Mouse (Mus musculus) Patski (cell line): Measurements from ENCODE around the gene St7. TPM values are rescaled to one million over a fixed set of nuclear protein-coding genes. Genes with fewer than 3 reads are reported as not detected.

Source experiments
- ATAC-seq: fragments of 100-300 bp; one replicate; pipeline ENCODE4 v1.8.0; 2021
- CTCF ChIA-PET: fragments of 350-600 bp; sonication (Branson Sonifier 250); formaldehyde crosslinking; loops from one replicate; lab custom pipeline; 2022; ENCODE audit warnings: inconsistent platforms; lab: Charles Lee
- POLR2A ChIA-PET: fragments of 350-600 bp; sonication (Branson Sonifier 250); formaldehyde crosslinking; loops from one replicate; lab custom pipeline; 2022; ENCODE audit warnings: antibody characterized with exemption, inconsistent platforms; lab: Charles Lee
- DNase-seq: peaks from one replicate; pipeline ENCODE4 v3.0.0-alpha.2; 2011; ENCODE audit warnings: low read depth, low spot score
- H3K27me3 ChIP-seq: fragments of 371-371 bp; one replicate; pipeline ENCODE4 v1.5.1; 2021
- CTCF ChIP-seq: fragments of 100-300 bp; IDR thresholded peaks from one replicate; pipeline ENCODE4 v1.5.1; 2021
- in situ Hi-C: fragments of 300-500 bp; cut with MboI; formaldehyde crosslinking; loops from 3 replicates; pipeline ENCODE4 v1.11.1; 2018; ENCODE audit warnings: low pct_unique_long_range_greater_than_20kb, mixed read lengths
- polyA plus RNA-seq: library from polyadenylated mRNA; unstranded; gene quantifications from one replicate; pipeline ENCODE4 v1.2.3, GENCODE M21; 2021

The St7 gene
- polyA plus RNA-seq, 1 experiment from 2014 or later, result 23.1 TPM

DNA sequence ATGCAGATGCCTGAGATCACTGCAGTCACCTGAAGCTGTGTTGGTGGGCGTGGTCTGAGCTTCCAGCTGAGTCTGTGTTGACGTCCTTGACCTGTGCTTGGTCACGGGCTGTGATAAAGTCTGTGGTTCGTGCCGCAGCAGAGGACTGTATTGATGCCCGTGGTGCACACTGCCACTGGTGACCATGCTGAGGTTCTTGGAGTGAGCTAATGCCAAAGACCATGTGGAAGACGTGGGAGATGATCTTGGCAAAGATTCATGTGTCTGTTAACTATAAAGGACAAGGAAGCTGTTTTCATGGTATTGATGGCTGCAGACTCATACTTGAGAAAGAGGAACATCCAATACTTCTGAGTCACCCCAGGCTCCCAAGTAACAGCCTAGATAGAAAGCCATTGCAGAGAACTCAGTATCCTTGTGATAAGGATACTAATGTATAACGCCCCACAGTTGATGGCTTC, 41.2 kb downstream of the St7 start:
- in situ Hi-C loops, result no loop called here
- H3K27me3 ChIP-seq, result no peaks in the 10 kb centered on the region
- DNase-seq, result no peak
- no peak for ATAC-seq
- no peak for TF ChIP-seq CTCF
- POLR2A ChIA-PET, result no interaction called here
- CTCF ChIA-PET, result interaction anchor here (0.7 to 1.5 kb wide), 3 partner anchors 9 to 113 kb away, joined by 3 to 4 read pairs (median 3); no protein-coding TSS in a partner anchor

- no peak for ATAC-seq
- in situ Hi-C loops, result no loop called here
- TF ChIP-seq CTCF, result no peak
- DNase-seq, result no peak
- POLR2A ChIA-PET, result no interaction called here
- H3K27me3 ChIP-seq, result no peaks in the 10 kb centered on the region
- CTCF ChIA-PET, result interaction anchor here (0.7 to 1.1 kb wide), 3 partner anchors 11 to 95 kb away, joined by 3 to 4 read pairs (median 3); no protein-coding TSS in a partner anchor
Measured at GRCm38 (mm10) chr6:17737262-17737948, 44.7 kb downstream of the St7 start.

DNA sequence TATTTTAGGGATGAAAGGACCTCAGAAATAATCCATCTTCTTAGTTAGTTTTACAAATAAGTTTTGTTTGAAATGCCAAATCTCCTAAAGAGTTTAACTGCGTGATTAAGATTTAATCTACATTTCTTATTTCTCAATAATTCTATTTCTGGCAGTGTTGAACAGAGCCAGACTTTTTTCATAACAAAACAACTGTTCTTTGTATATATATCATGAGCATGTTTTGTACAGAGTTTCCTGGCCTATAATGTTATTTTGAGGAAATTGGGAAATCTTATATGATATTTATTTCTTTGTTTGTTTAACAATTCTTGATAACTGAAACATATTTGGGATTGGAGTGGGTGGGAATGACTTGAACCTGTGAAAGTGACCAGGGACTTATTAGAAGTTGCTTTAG, 47.4 kb downstream of the St7 start:
- no peak for ATAC-seq
- in situ Hi-C loops, result no loop called here
- no peak for DNase-seq
- CTCF ChIA-PET, result no interaction called here
- POLR2A ChIA-PET, result no interaction called here
- TF ChIP-seq CTCF, result no peak
- H3K27me3 ChIP-seq, result no peaks in the 10 kb centered on the region

DNA sequence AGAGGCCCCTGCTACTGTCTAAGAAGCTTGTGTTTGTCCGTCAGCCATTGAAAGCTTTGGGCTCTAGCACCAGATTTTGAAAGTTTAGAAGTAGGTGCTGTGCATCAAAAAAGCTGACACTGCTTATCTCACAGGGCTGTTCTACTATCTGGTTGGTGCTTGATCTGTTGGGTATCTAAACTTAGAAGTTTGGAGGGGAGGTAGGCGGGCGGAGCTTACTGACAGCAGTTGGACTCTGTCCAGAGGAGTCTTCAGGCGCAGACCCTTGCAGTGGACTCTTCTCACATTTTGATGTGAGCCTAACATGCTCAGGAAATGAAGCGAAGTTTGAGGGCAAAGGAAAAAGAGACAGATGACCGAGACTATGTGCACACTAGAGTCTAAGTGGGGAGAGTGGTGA, 48.9 kb downstream of the St7 start:
- no peak for TF ChIP-seq CTCF
- in situ Hi-C loops, result no loop called here
- ChIA-PET POLR2A (no interaction called here), CTCF (interaction anchor here (1.4 kb wide), 1 partner anchor 15 kb away, joined by 5 read pairs; no protein-coding TSS in a partner anchor)
- ATAC-seq (no peak), DNase-seq (no peak)
- no peaks in the 10 kb centered on the region for H3K27me3 ChIP-seq

DNA sequence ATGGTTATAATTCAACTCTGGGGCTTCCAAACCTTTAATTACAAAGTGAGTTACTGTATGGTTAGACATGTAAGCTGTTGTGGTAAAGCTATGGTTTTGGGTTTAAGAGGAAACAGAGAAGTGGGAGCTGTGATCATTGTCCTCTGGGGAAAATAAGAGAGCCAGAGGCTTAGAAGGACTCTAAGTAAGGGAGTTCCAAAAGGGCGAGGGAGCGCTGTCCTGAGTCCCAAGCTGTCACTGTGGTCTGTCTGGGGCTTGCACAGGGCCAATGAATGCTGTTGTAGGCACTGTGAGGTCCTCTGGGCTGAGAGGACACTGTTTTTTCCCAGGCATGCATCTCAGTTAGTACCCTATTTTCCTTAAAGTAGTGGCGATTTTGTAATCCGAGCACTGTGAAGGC, 49.5 kb downstream of the St7 start:
- ChIA-PET POLR2A (interaction anchor here (1.1 kb wide), 1 partner anchor 13 kb away, joined by 4 read pairs; no protein-coding TSS in a partner anchor), CTCF (no interaction called here)
- no peak for TF ChIP-seq CTCF
- ATAC-seq, result no peak
- no peaks in the 10 kb centered on the region for H3K27me3 ChIP-seq
- in situ Hi-C loops, result no loop called here
- no peak for DNase-seq

- DNase-seq, result no peak
- no peak for ATAC-seq
- CTCF ChIA-PET, result interaction anchor here (1.7 kb wide), 1 partner anchor 10 kb away, joined by 4 read pairs; no protein-coding TSS in a partner anchor
- no peak for TF ChIP-seq CTCF
- in situ Hi-C loops, result no loop called here
- no peaks in the 10 kb centered on the region for H3K27me3 ChIP-seq
- POLR2A ChIA-PET, result interaction anchor here (1.1 kb wide), 1 partner anchor 14 kb away, joined by 4 read pairs; no protein-coding TSS in a partner anchor
Measured at GRCm38 (mm10) chr6:17743325-17743724, 50.6 kb downstream of the St7 start.

DNA sequence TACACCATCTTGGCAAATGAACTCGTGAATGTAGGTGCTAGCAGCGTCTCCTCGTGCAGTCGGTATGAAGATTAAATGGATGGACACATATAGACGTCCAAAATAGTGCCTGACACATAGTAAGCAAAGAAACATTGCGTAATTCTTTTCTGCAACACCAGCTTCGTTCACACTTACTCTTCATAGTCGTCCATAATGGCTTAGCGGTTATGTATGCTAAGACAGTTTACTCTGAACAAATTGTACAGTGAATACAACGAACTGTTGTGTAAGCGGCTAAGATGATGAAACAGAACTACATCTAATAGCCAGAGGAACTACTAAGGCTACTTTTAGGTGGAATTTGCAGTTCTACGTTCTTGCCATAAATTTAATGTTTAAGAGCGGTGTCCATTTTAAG, 55.0 kb downstream of the St7 start:
- DNase-seq (no peak), ATAC-seq (no peak)
- no peaks in the 10 kb centered on the region for H3K27me3 ChIP-seq
- ChIA-PET POLR2A (no interaction called here), CTCF (no interaction called here)
- TF ChIP-seq CTCF, result no peak
- in situ Hi-C loops, result no loop called here

DNA sequence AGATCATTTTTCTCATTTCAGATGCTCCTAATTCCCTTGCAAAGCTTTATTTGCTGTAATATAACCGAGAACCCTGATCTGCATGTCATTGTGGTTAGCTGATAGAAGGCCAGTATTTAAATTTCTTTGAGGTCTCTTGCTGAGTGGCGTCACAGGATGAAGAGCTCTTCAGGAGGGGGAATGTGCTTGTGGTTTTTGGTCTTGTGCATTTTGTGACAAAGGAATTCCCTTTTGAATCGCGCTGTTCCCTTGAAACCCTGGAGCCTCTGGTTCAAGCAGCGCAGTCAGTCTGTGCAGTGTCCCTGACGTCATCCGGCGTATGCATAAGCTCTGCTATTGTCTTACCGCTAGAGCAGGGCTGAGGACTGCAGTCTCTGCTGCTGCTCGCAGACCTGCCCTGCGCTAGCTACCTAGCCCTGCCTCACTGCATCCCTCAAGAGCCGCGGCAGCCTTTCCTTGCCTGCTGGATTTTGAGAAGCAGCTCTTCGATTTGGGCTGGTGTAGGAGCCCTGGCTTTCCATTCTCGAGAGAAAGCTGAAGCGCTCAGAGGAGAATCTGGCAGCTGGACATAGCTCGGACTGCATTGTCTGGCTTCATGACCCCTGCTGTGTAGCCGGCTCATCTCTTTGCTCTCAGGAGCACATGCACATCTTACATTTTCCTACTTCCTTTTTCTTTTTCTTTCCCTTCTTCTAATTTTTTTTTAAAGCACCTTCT, 56.3 kb downstream of the St7 start:
- ChIA-PET POLR2A (no interaction called here), CTCF (interaction anchor here (0.9 kb wide), 1 partner anchor 11 kb away, joined by 3 read pairs; no protein-coding TSS in a partner anchor)
- in situ Hi-C loops, result no loop called here
- no peak for TF ChIP-seq CTCF
- no peaks in the 10 kb centered on the region for H3K27me3 ChIP-seq
- DNase-seq (no peak), ATAC-seq (peak; percentile 99)

- POLR2A ChIA-PET, result interaction anchor here (0.5 kb wide), 1 partner anchor 13 kb away, joined by 4 read pairs; no protein-coding TSS in a partner anchor
- ATAC-seq, result peak; percentile 18
- TF ChIP-seq CTCF, result no peak
- in situ Hi-C loops, result no loop called here
- H3K27me3 ChIP-seq, result no peaks in the 10 kb centered on the region
- CTCF ChIA-PET, result interaction anchor here (0.9 to 1.7 kb wide), 2 partner anchors 12 to 23 kb away, joined by 3 to 4 read pairs; no protein-coding TSS in a partner anchor
- DNase-seq, result no peak
Measured at GRCm38 (mm10) chr6:17749596-17749995, 56.9 kb downstream of the St7 start.

- DNase-seq, result no peak
- no peak for ATAC-seq
- CTCF ChIA-PET, result interaction anchor here (1.7 kb wide), 1 partner anchor 24 kb away, joined by 4 read pairs; no protein-coding TSS in a partner anchor
- in situ Hi-C loops, result no loop called here
- no peak for TF ChIP-seq CTCF
- no peaks in the 10 kb centered on the region for H3K27me3 ChIP-seq
- POLR2A ChIA-PET, result interaction anchor here (0.5 kb wide), 1 partner anchor 12 kb away, joined by 4 read pairs; no protein-coding TSS in a partner anchor
Measured at GRCm38 (mm10) chr6:17750041-17750660, 57.4 kb downstream of the St7 start.
